In the genomic region with DNA sequence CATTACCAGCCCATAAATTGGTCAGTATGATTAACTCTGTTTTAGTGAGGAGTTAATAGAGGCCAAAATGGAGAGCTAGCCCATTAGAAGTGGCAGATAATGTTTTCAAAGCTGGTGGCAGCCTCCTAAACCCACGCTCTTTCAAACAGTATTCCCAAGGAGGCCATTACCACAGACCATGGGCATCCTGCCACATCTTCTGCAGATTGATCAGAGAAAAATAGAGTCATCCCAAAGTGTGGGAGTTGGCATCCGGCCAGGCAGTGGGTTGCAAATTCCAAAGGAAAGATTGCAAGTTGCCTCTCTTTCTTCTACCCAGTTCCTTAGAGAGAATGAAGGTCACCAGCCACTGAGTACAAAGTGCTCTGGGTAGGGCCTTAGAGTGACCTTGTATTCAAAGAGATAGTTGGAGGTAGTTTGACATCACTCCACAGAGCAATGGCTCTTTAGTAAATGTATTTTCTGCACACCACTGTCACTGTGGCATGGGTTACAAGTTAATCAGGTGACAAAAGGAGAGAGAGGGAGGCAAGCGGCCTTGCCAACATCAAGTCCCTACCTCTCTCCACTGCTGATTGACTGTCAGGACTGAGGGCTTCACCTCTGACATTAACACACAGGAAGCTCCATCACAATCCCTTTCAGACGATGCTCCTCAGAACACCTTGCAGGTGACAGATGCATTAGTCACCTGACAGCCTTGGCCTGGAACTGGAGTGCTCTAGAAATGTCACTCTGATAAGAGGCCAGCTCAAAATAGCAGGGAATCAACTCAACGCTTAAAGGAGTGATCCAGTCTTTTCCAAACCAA, we compare ENCODE assay signal across 8 mouse cellular contexts.
A peak's percentile ranks its signal among the peaks of the same experiment; 100 is the strongest.
DNase-seq lines count a peak whose midpoint lies in the region; ATAC-seq and TF ChIP-seq lines count a peak whose summit lies in the region.
"Had no signal": no experiment of that assay in that cellular context is flagged by ENCODE, and none has a peak within 500 bp of the region (broad histone marks: within the 10 kb centered on the region; RNA-seq: fewer than 3 reads in every experiment).

No protein-coding gene starts in this region.

- no peak overlapping the region for H3K4me3 ChIP-seq in kidney, embryonic 15.5 days (replicated peaks)
- H3K4me3 ChIP-seq in layer of hippocampus, adult 2 months = no peak overlapping the region
- H3K4me3 ChIP-seq in stomach, postnatal 0 days (ENCODE audit: low read depth, low read length) = no peak overlapping the region
- H3K4me3 ChIP-seq: liver, embryonic 13.5 days had no signal

- H3K4me2 ChIP-seq in kidney, embryonic 15.5 days = no peak overlapping the region
- H3K4me2 ChIP-seq in stomach, postnatal 0 days (replicated peaks; ENCODE audit: low read depth) = no peak overlapping the region
- H3K4me2 ChIP-seq: liver, embryonic 13.5 days had no signal

- no peak for TF ChIP-seq EP300 in stomach, postnatal 0 days (optimal IDR thresholded peaks at IDR 0.05)

- no peak for TF ChIP-seq CTCF in layer of hippocampus, adult 2 months (conservative IDR thresholded peaks at IDR 0.05)
- no peak for TF ChIP-seq CTCF in stomach, postnatal 0 days (IDR thresholded peaks at IDR 0.05; ENCODE audit: low read depth)

- no peaks in the 10 kb centered on the region for H3K4me1 ChIP-seq in kidney, embryonic 15.5 days
- no peaks in the 10 kb centered on the region for H3K4me1 ChIP-seq in stomach, postnatal 0 days (replicated peaks; ENCODE audit: control insufficient read depth, insufficient read depth)
- H3K4me1 ChIP-seq: liver, embryonic 13.5 days had no signal

- H3K9me3 ChIP-seq in kidney, embryonic 15.5 days (replicated peaks) = no peaks in the 10 kb centered on the region
- no peaks in the 10 kb centered on the region for H3K9me3 ChIP-seq in stomach, postnatal 0 days (ENCODE audit: control insufficient read depth, low read length)
- H3K9me3 ChIP-seq: liver, embryonic 13.5 days had no signal

- no peak overlapping the region for H3K27ac ChIP-seq in kidney, embryonic 15.5 days
- peak overlapping the region; percentile 28; the same call in 1 of the 2 replicates for H3K27ac ChIP-seq in layer of hippocampus, adult 2 months
- no peak overlapping the region for H3K27ac ChIP-seq in stomach, postnatal 0 days (replicated peaks)
- H3K27ac ChIP-seq: liver, embryonic 13.5 days had no signal

- H3K27me3 ChIP-seq in kidney, embryonic 15.5 days = no peaks in the 10 kb centered on the region
- H3K27me3 ChIP-seq in stomach, postnatal 0 days (ENCODE audit: control insufficient read depth, insufficient read depth, low read length) = no peaks in the 10 kb centered on the region
- H3K27me3 ChIP-seq: liver, embryonic 13.5 days had no signal

- no peaks in the 10 kb centered on the region for H3K36me3 ChIP-seq in kidney, embryonic 15.5 days
- H3K36me3 ChIP-seq in stomach, postnatal 0 days (ENCODE audit: control insufficient read depth, insufficient read depth, low read length) = no peaks in the 10 kb centered on the region
- H3K36me3 ChIP-seq: liver, embryonic 13.5 days had no signal

- DNase-seq in kidney, postnatal 14 days = peak; percentile 5
- DNase-seq in adrenal gland, postnatal 36 days = peak; percentile 81 to 82
- peak; percentile 67 to 72 for DNase-seq in layer of hippocampus, adult 2 months (ENCODE audit: low spot score in 2 of 2)
- peak; percentile 75 for DNase-seq in ovary, postnatal 36 days (ENCODE audit: low spot score)
- DNase-seq in stomach, postnatal 0 days (ENCODE audit: low spot score) = no peak
- DNase-seq in embryo, embryonic 9.5 days (ENCODE audit: extremely low spot score) = no peak
- DNase-seq: liver, embryonic 13.5 days had no signal

- no peak for ATAC-seq in kidney, embryonic 15.5 days (replicated peaks; ENCODE audit: low FRiP score)
- ATAC-seq in stomach, postnatal 0 days (ENCODE audit: low FRiP score, low TSS enrichment) = no peak

- H3K9ac ChIP-seq in kidney, embryonic 15.5 days = no peak overlapping the region
- no peak overlapping the region for H3K9ac ChIP-seq in stomach, postnatal 0 days (ENCODE audit: low read length)
- H3K9ac ChIP-seq: liver, embryonic 13.5 days had no signal

- WGBS in kidney, embryonic 15.5 days = 78% methylated on average over 5 of the region's 5 CpGs
- WGBS in stomach, postnatal 0 days = 65% methylated on average over 5 of the region's 5 CpGs

Comparison
In these comparisons a context has a peak if more than half of its experiments do, and no peak if none do; other contexts are left out.
1. DNase-seq: peak in kidney, postnatal 14 days (single experiment), adrenal gland, postnatal 36 days (2 of 2), layer of hippocampus, adult 2 months (2 of 2) and ovary, postnatal 36 days (single experiment); none in stomach, postnatal 0 days (single experiment) and embryo, embryonic 9.5 days (single experiment).